Comparison of ENCODE assay signal across 12 mouse cellular contexts in genomic region chr2:167757157-167757780, GRCm38 (mm10).
DNase-seq lines count a peak whose midpoint lies in the region; ATAC-seq and TF ChIP-seq lines count a peak whose summit lies in the region.
"Had no signal": no experiment of that assay in that cellular context is flagged by ENCODE, and none has a peak within 500 bp of the region (broad histone marks: within the 10 kb centered on the region; RNA-seq: fewer than 3 reads in every experiment).

No protein-coding gene starts in this region.

- peak; percentile 53 for ATAC-seq in kidney, embryonic 16.5 days (ENCODE audit: low FRiP score, low TSS enrichment)
- ATAC-seq in midbrain, postnatal 0 days (ENCODE audit: low FRiP score) = no peak
- ATAC-seq in midbrain, embryonic 14.5 days (ENCODE audit: low FRiP score, low TSS enrichment) = no peak
- ATAC-seq: forebrain, postnatal 0 days had no signal

- H3K9me3 ChIP-seq in kidney, embryonic 16.5 days (ENCODE audit: low read length) = no peaks in the 10 kb centered on the region
- no peaks in the 10 kb centered on the region for H3K9me3 ChIP-seq in midbrain, postnatal 0 days (ENCODE audit: low read length)
- H3K9me3 ChIP-seq in midbrain, embryonic 14.5 days (ENCODE audit: control insufficient read depth, low read length) = no peaks in the 10 kb centered on the region
- H3K9me3 ChIP-seq: neural tube, embryonic 13.5 days had no signal

- no peaks in the 10 kb centered on the region for H3K36me3 ChIP-seq in kidney, embryonic 16.5 days (ENCODE audit: insufficient read depth, low read length)
- no peaks in the 10 kb centered on the region for H3K36me3 ChIP-seq in midbrain, postnatal 0 days (ENCODE audit: insufficient read depth, low read length)
- no peaks in the 10 kb centered on the region for H3K36me3 ChIP-seq in midbrain, embryonic 14.5 days (ENCODE audit: control insufficient read depth, insufficient read depth, low read length)
- H3K36me3 ChIP-seq: neural tube, embryonic 13.5 days had no signal

- no peak for TF ChIP-seq CTCF in midbrain, postnatal 0 days (IDR thresholded peaks at IDR 0.05)

- peak overlapping the region; percentile 18 for H3K9ac ChIP-seq in kidney, embryonic 16.5 days (replicated peaks; ENCODE audit: low read length)
- no peak overlapping the region for H3K9ac ChIP-seq in midbrain, postnatal 0 days (replicated peaks; ENCODE audit: low read length, poor library complexity, severe bottlenecking)
- H3K9ac ChIP-seq in midbrain, embryonic 14.5 days (replicated peaks; ENCODE audit: low read length) = no peak overlapping the region
- H3K9ac ChIP-seq: forebrain, postnatal 0 days; neural tube, embryonic 13.5 days had no signal

- intact Hi-C loops in gastrocnemius, postnatal 36 days (cut with DNase I) = no loop called here

- peaks cover 24% of the 10 kb centered on the region for H3K4me1 ChIP-seq in kidney, embryonic 16.5 days (ENCODE audit: insufficient read depth, low read length)
- no peaks in the 10 kb centered on the region for H3K4me1 ChIP-seq in midbrain, postnatal 0 days (ENCODE audit: insufficient read depth, low read length)
- no peaks in the 10 kb centered on the region for H3K4me1 ChIP-seq in midbrain, embryonic 14.5 days (ENCODE audit: control insufficient read depth, insufficient read depth, low read length)

- no peak overlapping the region for H3K4me3 ChIP-seq in kidney, embryonic 16.5 days (ENCODE audit: low read length)
- no peak overlapping the region for H3K4me3 ChIP-seq in midbrain, postnatal 0 days (ENCODE audit: low read depth, low read length)
- no peak overlapping the region for H3K4me3 ChIP-seq in midbrain, embryonic 14.5 days (replicated peaks; ENCODE audit: low read depth, low read length)
- H3K4me3 ChIP-seq: neural tube, embryonic 13.5 days had no signal

- H3K4me2 ChIP-seq in kidney, embryonic 16.5 days (replicated peaks; ENCODE audit: low read depth, low read length) = no peak overlapping the region; the same call in 1 of the 2 replicates
- H3K4me2 ChIP-seq in midbrain, postnatal 0 days (ENCODE audit: low read depth, low read length, poor library complexity, severe bottlenecking) = no peak overlapping the region
- H3K4me2 ChIP-seq in midbrain, embryonic 14.5 days (ENCODE audit: low read length) = no peak overlapping the region
- H3K4me2 ChIP-seq: neural tube, embryonic 13.5 days had no signal

- 41% methylated on average over 12 of the region's 12 CpGs for WGBS in kidney, embryonic 16.5 days
- 69% methylated on average over 12 of the region's 12 CpGs for WGBS in midbrain, postnatal 0 days
- WGBS in midbrain, embryonic 14.5 days = 70% methylated on average over 12 of the region's 12 CpGs

- no peaks in the 10 kb centered on the region for H3K27me3 ChIP-seq in kidney, embryonic 16.5 days (ENCODE audit: insufficient read depth, low read length)
- no peaks in the 10 kb centered on the region for H3K27me3 ChIP-seq in midbrain, postnatal 0 days (ENCODE audit: insufficient read depth, low read length)
- H3K27me3 ChIP-seq in midbrain, embryonic 14.5 days (ENCODE audit: control insufficient read depth, insufficient read depth, low read length) = no peaks in the 10 kb centered on the region
- H3K27me3 ChIP-seq: neural tube, embryonic 13.5 days had no signal

- H3K27ac ChIP-seq in kidney, embryonic 16.5 days (ENCODE audit: low read length) = peak overlapping the region; percentile 38; the same call in 1 of the 2 replicates
- H3K27ac ChIP-seq in midbrain, postnatal 0 days (ENCODE audit: low read depth, low read length) = no peak overlapping the region
- no peak overlapping the region for H3K27ac ChIP-seq in midbrain, embryonic 14.5 days (replicated peaks; ENCODE audit: low read depth, low read length)
- H3K27ac ChIP-seq: macrophage; neural tube, embryonic 13.5 days had no signal

- DNase-seq in kidney, postnatal 4 days = no peak
- DNase-seq in gastrocnemius, postnatal 36 days = peak; percentile 58 to 74
- peak; percentile 51 for DNase-seq in heart, postnatal 4 days
- peak; percentile 76 for DNase-seq in lung, postnatal 36 days
- no peak for DNase-seq in T-cell, adult 2 months (ENCODE audit: low spot score)
- no peak for DNase-seq in midbrain, postnatal 0 days (ENCODE audit: low spot score)
- DNase-seq in midbrain, embryonic 14.5 days = no peak
- DNase-seq: forebrain, postnatal 0 days; layer of hippocampus, postnatal 36 days had no signal

Comparison
In these comparisons a context has a peak if more than half of its experiments do, and no peak if none do; other contexts are left out.
1. DNase-seq: peak in gastrocnemius, postnatal 36 days (2 of 2), heart, postnatal 4 days (single experiment) and lung, postnatal 36 days (single experiment); none in kidney, postnatal 4 days (0 of 2), T-cell, adult 2 months (single experiment), midbrain, postnatal 0 days (single experiment) and midbrain, embryonic 14.5 days (single experiment).